Mouse (Mus musculus) colon, adult 2 months (tissue): Measurements from ENCODE around the gene Strip1. TPM values are rescaled to one million over a fixed set of nuclear protein-coding genes. Genes with fewer than 3 reads are reported as not detected.

Source experiments
- polyA plus RNA-seq: library from polyadenylated mRNA; depleted of rRNA; stranded (reverse); fragments of >200 nt; gene quantifications from 2 replicates; pipeline ENCODE4 v1.2.3, GENCODE M21; 2012; rRNA removed

Strip1 gene
- 43.3 and 46.4 TPM in 2 replicates for polyA plus RNA-seq

DNA sequence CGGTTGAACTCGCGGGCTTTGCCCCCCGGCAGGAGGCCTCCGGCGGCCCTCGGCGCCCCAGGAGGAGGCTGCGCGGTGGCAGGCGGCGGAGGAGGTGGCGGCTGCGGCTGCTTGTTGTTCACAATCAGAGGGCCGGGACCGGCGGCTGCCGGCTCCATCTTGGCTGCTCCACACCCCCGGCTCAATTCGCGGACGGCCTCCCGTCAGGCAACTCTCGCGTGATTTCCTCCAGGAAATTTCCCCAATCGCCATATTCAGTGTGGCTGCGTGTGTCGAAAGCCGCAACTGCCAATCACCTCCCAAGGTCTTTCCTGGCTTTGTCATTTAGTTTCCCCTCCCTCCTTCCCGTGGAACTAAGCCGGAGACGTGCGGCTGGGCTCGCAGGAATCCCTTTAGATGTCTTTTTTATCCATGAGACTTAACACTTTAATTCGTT lies at the start of gene Strip1:
TSS of gene Strip1 (minus strand) at position 172 of the 436 bp plus-strand sequence.

DNA sequence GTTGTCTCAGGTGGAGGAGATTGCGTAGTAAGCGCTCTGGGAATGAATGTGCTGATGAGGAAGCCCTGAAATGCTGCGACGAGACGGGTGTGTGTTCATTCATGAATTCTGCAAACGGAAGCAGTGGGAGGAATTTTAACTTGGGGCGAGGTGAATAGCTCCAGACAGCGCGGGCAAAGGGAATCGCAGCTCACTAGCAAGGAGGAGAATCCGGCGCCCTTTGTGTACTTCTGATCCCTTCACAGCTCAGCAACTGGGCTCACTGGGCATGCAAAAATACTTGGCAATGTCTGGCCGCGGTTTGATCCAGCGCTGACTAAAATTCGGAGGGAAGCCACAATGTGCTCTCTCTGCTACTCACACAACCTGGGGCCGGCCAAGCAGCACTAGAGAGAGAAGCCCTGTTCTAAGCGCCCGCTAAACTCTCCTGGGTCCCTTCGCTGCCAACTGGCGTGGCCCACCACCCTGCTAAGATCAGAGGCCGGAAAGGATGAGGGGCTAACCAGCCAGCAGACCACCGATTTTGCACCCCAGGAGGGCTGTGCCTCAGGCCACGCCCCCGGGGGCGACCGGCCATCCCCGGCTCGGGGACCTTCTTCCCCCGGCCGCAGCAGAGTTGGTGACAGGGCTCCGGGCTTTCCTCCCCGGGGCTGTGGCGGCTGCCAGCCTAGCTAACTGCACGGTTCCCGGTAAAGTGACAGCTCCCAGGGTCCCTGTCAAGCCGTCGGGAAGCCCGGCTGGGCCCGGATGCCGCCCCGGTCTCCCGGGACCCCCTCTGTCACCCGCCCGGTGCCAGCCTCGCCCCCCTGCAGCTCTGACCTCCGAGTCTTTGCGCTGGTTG lies 592 bp downstream of the Strip1 start, which contains the start of gene Gm10961:
TSS of gene Gm10961 (plus strand) at position 641 of the 841 bp plus-strand sequence.

DNA sequence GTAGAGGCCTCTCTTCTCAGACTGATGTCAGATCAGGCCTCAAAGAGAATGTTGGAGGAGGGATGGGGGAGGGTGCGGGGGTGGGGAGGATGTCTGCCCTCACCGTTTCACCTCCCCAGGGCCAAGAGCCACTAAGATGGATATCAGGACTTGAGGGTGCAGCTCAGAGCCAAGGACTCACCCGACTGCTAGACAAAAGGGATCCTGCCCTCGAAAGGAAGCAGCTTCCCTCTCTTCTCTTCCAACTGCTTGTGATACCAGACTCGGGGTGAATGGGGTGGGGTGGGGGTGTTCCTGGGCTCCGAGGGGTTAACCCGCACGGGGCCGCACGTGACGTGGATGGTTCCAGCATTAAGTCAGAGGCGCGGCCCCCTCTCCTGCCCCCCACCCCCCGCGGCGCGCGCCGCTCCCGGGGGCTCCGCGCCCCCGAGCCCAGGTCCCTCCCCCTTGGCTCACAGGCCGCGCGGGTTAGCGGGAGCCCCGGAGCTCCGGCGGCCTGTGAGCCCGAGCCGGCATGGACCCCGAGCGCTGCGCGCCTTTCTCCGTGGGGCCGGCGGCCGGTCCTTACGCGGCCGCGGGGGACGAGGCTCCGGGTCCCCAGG lies 36.7 kb downstream of the Strip1 start, which contains the start of gene Alx3:
TSS of gene Alx3 (plus strand) at position 370 of the 602 bp plus-strand sequence.

Other genes with a start within 250 kb of the Strip1 start
- 0.65 and 1.1 TPM in 2 replicates for gene Kcnc4, start 172.1 kb downstream of the Strip1 start, polyA plus RNA-seq
- gene Slc6a17, start 113.7 kb downstream of the Strip1 start, polyA plus RNA-seq = 8.4 and 10.3 TPM in 2 replicates
- gene Ubl4b, start 76.6 kb downstream of the Strip1 start, polyA plus RNA-seq = not detected in 2 replicates
- gene Alx3, start 36.7 kb downstream of the Strip1 start, polyA plus RNA-seq = not detected in 2 replicates
- not detected in 2 replicates for gene Gm10961, start 372 bp downstream of the Strip1 start, polyA plus RNA-seq
- 34.4 and 36.7 TPM in 2 replicates for gene Ahcyl1, start 64.9 kb upstream of the Strip1 start, polyA plus RNA-seq
- 16.9 and 17.5 TPM in 2 replicates for gene Csf1, start 128.8 kb upstream of the Strip1 start, polyA plus RNA-seq
- gene Eps8l3, start 245.5 kb upstream of the Strip1 start, polyA plus RNA-seq = 190 and 210 TPM in 2 replicates